Mouse (Mus musculus): ENCODE data around the gene Bet1l. TPM values are rescaled to one million over a fixed set of nuclear protein-coding genes. Genes with fewer than 3 reads are reported as not detected.

The Bet1l gene
- polyA plus RNA-seq, 1 experiment from 2014 or later = 39.5 TPM

Other genes with a start within 250 kb of the Bet1l start
- gene Olfr61, start 228.6 kb downstream of the Bet1l start, polyA plus RNA-seq (2014; fragmentation: Nextera tagmentation; extraction: Ambion mirVana) = not detected in 2 replicates
- not detected in 2 replicates for gene Olfr53, start 211.1 kb downstream of the Bet1l start, polyA plus RNA-seq (2014; fragmentation: Nextera tagmentation; extraction: Ambion mirVana)
- gene Olfr539, start 197.6 kb downstream of the Bet1l start, polyA plus RNA-seq (2014; fragmentation: Nextera tagmentation; extraction: Ambion mirVana) = not detected in 2 replicates
- gene Olfr45, start 175.6 kb downstream of the Bet1l start, polyA plus RNA-seq (2014; fragmentation: Nextera tagmentation; extraction: Ambion mirVana) = not detected in 2 replicates
- gene Olfr541, start 160.3 kb downstream of the Bet1l start, polyA plus RNA-seq (2014; fragmentation: Nextera tagmentation; extraction: Ambion mirVana) = not detected in 2 replicates
- not detected in 2 replicates for gene Cyp2e1, start 93.8 kb downstream of the Bet1l start, polyA plus RNA-seq (2014; fragmentation: Nextera tagmentation; extraction: Ambion mirVana)
- gene Syce1, start 69.7 kb downstream of the Bet1l start, polyA plus RNA-seq (2014; fragmentation: Nextera tagmentation; extraction: Ambion mirVana) = 0.31 TPM in 1 of 2 replicates, not detected in the other
- 0.75 and 0.86 TPM in 2 replicates for gene Zfp941, start 35.4 kb downstream of the Bet1l start, polyA plus RNA-seq (2014; fragmentation: Nextera tagmentation; extraction: Ambion mirVana)
- not detected in 2 replicates for gene Urah, start 22.6 kb downstream of the Bet1l start, polyA plus RNA-seq (2014; fragmentation: Nextera tagmentation; extraction: Ambion mirVana)
- not detected in 2 replicates for gene Scgb1c1, start 12.0 kb downstream of the Bet1l start, polyA plus RNA-seq (2014; fragmentation: Nextera tagmentation; extraction: Ambion mirVana)
- 0.12 TPM in 1 of 2 replicates, not detected in the other for gene Odf3, start 9.8 kb downstream of the Bet1l start, polyA plus RNA-seq (2014; fragmentation: Nextera tagmentation; extraction: Ambion mirVana)
- not detected in 2 replicates for gene Gm45785, start 1.2 kb downstream of the Bet1l start, polyA plus RNA-seq (2014; fragmentation: Nextera tagmentation; extraction: Ambion mirVana)
- 40.5 and 42.8 TPM in 2 replicates for gene Ric8a, start 620 bp downstream of the Bet1l start, polyA plus RNA-seq (2014; fragmentation: Nextera tagmentation; extraction: Ambion mirVana)
- gene Psmd13, start 24.4 kb upstream of the Bet1l start, polyA plus RNA-seq (2014; fragmentation: Nextera tagmentation; extraction: Ambion mirVana) = 55.4 and 120 TPM in 2 replicates
- gene Sirt3, start 24.7 kb upstream of the Bet1l start, polyA plus RNA-seq (2014; fragmentation: Nextera tagmentation; extraction: Ambion mirVana) = 48.4 and 57.2 TPM in 2 replicates
- 375 and 378 TPM in 2 replicates for gene Cox8b, start 42.9 kb upstream of the Bet1l start, polyA plus RNA-seq (2014; fragmentation: Nextera tagmentation; extraction: Ambion mirVana)
- gene Nlrp6, start 63.3 kb upstream of the Bet1l start, polyA plus RNA-seq (2014; fragmentation: Nextera tagmentation; extraction: Ambion mirVana) = not detected in 2 replicates
- gene Pgghg, start 83.8 kb upstream of the Bet1l start, polyA plus RNA-seq (2014; fragmentation: Nextera tagmentation; extraction: Ambion mirVana) = 11.4 and 13.0 TPM in 2 replicates
- gene Ifitm5, start 92.7 kb upstream of the Bet1l start, polyA plus RNA-seq (2014; fragmentation: Nextera tagmentation; extraction: Ambion mirVana) = 0.65 and 0.82 TPM in 2 replicates
- gene Gm45717, start 98.4 kb upstream of the Bet1l start, polyA plus RNA-seq (2014; fragmentation: Nextera tagmentation; extraction: Ambion mirVana) = not detected in 2 replicates
- 615 and 692 TPM in 2 replicates for gene Ifitm2, start 98.4 kb upstream of the Bet1l start, polyA plus RNA-seq (2014; fragmentation: Nextera tagmentation; extraction: Ambion mirVana)
- gene Ifitm1, start 109.6 kb upstream of the Bet1l start, polyA plus RNA-seq (2014; fragmentation: Nextera tagmentation; extraction: Ambion mirVana) = 7.4 and 8.3 TPM in 2 replicates
- gene Ifitm3, start 153.2 kb upstream of the Bet1l start, polyA plus RNA-seq (2014; fragmentation: Nextera tagmentation; extraction: Ambion mirVana) = 89.6 and 105 TPM in 2 replicates
- 0.43 and 0.97 TPM in 2 replicates for gene Ifitm6, start 160.3 kb upstream of the Bet1l start, polyA plus RNA-seq (2014; fragmentation: Nextera tagmentation; extraction: Ambion mirVana)
- gene Gm17387, start 171.6 kb upstream of the Bet1l start, polyA plus RNA-seq (2014; fragmentation: Nextera tagmentation; extraction: Ambion mirVana) = not detected in 2 replicates
- 0.27 and 0.66 TPM in 2 replicates for gene B4galnt4, start 203.5 kb upstream of the Bet1l start, polyA plus RNA-seq (2014; fragmentation: Nextera tagmentation; extraction: Ambion mirVana)
- 0.23 TPM in 1 of 2 replicates, not detected in the other for gene Pkp3, start 220.6 kb upstream of the Bet1l start, polyA plus RNA-seq (2014; fragmentation: Nextera tagmentation; extraction: Ambion mirVana)
- 2.8 TPM in 2 replicates for gene Sigirr, start 243.0 kb upstream of the Bet1l start, polyA plus RNA-seq (2014; fragmentation: Nextera tagmentation; extraction: Ambion mirVana)